Mouse (Mus musculus) thymus, postnatal 0 days (tissue): ENCODE data around the gene Gm9970. TPM values are rescaled to one million over a fixed set of nuclear protein-coding genes. Genes with fewer than 3 reads are reported as not detected.
A peak's percentile ranks its signal among the peaks of the same experiment; 100 is the strongest.

Experiments
- DNase-seq: peaks from one replicate; pipeline ENCODE4 v3.0.0-alpha.2; 2015; ENCODE audit warnings: low spot score
- polyA plus RNA-seq: library from polyadenylated mRNA; unstranded; fragments of >200 nt; fragmentation: Nextera tagmentation; extraction: Ambion mirVana; gene quantifications from 2 replicates; pipeline ENCODE4 v1.2.1, GENCODE M21; 2015

The Gm9970 gene
- polyA plus RNA-seq, 1 experiment from 2014 or later: 0.64 TPM

DNA sequence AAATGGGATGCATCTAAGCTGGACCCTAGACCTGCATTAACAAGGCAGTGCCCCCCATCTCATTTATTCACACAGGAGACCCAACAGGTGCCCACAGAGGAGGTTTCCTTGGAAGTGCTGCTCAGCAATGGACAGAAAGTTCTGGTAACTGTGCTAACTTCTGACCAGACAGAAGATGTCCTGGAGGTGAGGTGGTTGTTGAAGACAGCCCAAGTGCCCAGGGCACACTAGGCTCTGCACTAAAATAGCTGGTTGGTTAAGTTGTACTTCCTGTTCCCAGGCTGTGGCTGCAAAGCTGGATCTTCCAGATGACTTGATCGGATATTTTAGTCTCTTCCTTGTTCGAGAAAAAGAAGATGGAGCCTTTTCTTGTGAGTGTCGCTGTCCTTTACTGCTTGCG, 45.4 kb downstream of the Gm9970 start:
- no peak for DNase-seq

DNA sequence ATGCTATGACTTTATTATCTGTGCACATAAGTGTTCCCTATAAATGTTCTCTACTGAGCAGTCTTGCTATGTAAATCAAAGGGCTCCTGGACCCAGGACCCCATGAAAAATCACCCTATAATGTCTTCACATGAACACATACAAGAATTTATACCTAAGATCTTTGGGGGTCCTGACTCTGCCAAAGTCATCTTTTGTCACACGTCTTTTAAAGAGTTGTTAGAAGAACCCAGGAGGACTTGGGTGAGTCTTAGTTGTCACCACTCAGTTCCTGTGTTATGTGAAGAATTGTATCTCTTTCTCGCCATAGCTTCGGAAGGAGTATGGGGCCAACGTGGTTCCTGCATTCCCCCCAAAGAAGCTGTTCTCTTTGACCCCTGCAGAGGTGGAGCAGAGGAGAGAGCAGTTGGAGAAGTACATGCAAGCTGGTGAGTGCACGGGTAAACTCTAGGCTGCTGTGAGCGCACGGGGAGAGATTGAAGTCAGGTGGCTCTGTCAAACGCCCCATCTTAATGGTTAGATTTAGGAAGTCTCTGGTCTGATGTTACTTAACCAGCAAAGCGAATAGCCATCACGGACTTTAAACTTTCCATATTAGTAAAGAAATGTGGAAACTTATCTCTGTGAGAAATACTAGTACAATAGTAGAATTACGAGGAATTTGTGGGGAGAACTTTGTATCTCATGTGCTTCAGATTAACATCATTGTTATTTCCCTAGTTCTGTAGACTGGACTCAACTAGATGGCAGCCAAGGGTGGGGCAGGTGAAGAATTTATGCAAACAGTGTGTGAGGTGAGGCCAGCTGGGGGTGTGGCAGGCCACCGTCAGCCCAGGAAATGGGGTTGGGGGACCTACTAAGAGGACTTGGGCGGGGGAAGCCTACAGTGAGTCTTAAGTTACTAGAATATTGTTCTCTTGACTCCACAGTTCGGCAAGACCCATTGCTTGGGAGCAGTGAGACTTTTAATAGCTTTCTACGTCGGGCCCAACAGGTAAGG, 46.2 kb downstream of the Gm9970 start:
- DNase-seq: no peak

DNA sequence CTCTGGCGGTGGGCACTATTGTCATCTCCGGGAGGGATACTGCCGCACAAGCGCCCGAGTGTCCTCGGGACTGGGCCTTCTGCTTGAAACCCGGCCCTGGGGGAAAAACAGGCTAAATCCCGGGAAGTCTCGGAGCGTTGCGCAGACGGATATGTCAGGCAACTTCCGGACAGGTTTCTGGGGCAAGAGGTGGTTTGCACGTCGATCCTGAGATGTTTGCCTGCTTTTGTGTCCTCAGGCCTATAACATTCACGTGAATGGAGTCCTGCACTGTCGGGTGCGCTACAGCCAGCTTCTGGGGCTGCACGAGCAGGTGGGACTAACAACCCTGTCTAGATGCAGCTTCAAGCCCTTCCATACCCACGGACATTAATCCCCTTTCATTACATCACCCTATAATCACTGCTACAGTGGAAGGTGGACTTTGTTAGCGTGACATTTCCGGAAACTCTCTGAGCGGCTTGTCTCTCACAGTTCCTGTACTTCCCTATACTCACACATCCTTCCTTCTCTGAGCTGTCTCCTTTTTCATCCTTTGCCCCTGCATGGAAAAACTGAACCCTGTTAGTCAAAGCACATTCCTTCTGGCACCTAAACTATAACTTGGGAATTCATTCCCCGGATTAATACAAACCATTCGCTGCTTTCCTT, 47.3 kb downstream of the Gm9970 start:
- no peak for DNase-seq

DNA sequence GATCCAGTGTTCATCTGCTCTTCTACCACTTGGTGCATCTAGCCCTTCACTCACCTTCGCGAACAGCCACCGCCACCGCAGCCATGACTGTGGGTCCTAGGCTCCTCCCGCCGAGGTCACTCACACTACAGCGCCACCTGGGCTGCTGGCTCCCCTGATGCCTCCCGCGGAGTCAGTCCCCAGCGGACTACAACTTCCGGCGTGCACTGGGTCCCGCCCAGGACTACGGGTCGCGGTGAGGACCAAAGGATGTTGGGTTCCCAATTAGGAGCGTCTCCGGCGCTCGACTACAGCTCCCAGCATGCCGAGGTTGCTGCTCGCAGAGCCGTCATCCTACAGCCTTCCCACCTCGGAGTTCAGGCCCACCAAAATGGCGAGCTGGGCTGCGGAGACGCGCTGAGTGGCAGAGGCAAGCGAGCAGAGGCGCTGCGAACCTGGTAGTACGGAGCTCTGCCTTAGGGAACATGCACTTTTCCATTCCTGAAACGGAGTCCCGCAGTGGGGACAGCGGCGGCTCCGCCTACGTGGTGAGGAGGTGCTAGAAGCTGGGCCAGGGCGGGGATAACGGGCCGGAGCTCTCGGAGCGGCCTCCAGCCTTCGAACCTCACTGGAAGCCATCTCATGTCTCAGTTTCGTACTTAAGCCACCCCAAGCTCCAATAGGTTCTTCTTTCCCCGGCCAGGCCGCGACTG, 47.9 kb downstream of the Gm9970 start, which contains the start of the genes Snx17 and Eif2b4:
Gene Snx17 (plus strand): TSS at position 289 of the 692 bp plus-strand sequence.
Gene Eif2b4 (minus strand): TSS at position 492 of the 692 bp plus-strand sequence.
- peak; percentile 99 for DNase-seq

- no peak for DNase-seq
Observed at GRCm38 (mm10) chr5:31192045-31192938, 48.7 kb downstream of the Gm9970 start.

Other genes starting within 250 kb of the Gm9970 start
- gene Atraid, start 192.9 kb downstream of the Gm9970 start, polyA plus RNA-seq: 123 and 132 TPM in 2 replicates
- gene Slc5a6, start 192.3 kb downstream of the Gm9970 start, polyA plus RNA-seq: 7.0 and 8.7 TPM in 2 replicates
- gene Cad, start 186.5 kb downstream of the Gm9970 start, polyA plus RNA-seq: 15.3 and 16.8 TPM in 2 replicates
- gene Dnajc5g, start 134.9 kb downstream of the Gm9970 start, polyA plus RNA-seq: not detected in 2 replicates
- gene Slc30a3, start 133.0 kb downstream of the Gm9970 start, polyA plus RNA-seq: 0.07 and 0.30 TPM in 2 replicates
- 0.14 and 0.16 TPM in 2 replicates for gene Trim54, start 124.5 kb downstream of the Gm9970 start, polyA plus RNA-seq
- gene Ucn, start 102.4 kb downstream of the Gm9970 start, polyA plus RNA-seq: not detected in 2 replicates
- 17.1 and 21.9 TPM in 2 replicates for gene Mpv17, start 87.0 kb downstream of the Gm9970 start, polyA plus RNA-seq
- 0.57 and 0.88 TPM in 2 replicates for gene Gm29609, start 61.3 kb downstream of the Gm9970 start, polyA plus RNA-seq
- 46.1 and 47.2 TPM in 2 replicates for gene Gtf3c2, start 61.1 kb downstream of the Gm9970 start, polyA plus RNA-seq
- 126 and 144 TPM in 2 replicates for gene Snx17, start 48.0 kb downstream of the Gm9970 start, polyA plus RNA-seq
- gene Eif2b4, start 47.8 kb downstream of the Gm9970 start, polyA plus RNA-seq: 73.6 and 80.4 TPM in 2 replicates
- gene Zfp513, start 38.9 kb downstream of the Gm9970 start, polyA plus RNA-seq: 7.0 TPM in 2 replicates
- 131 and 140 TPM in 2 replicates for gene Ppm1g, start 20.5 kb downstream of the Gm9970 start, polyA plus RNA-seq
- 109 and 116 TPM in 2 replicates for gene Nrbp1, start 368 bp downstream of the Gm9970 start, polyA plus RNA-seq
- 21.8 and 23.9 TPM in 2 replicates for gene Krtcap3, start 10.5 kb upstream of the Gm9970 start, polyA plus RNA-seq
- 10.6 and 12.9 TPM in 2 replicates for gene Ift172, start 49.9 kb upstream of the Gm9970 start, polyA plus RNA-seq
- gene Fndc4, start 54.8 kb upstream of the Gm9970 start, polyA plus RNA-seq: 2.0 and 2.5 TPM in 2 replicates
- gene Gckr, start 56.2 kb upstream of the Gm9970 start, polyA plus RNA-seq: 0.04 and 0.06 TPM in 2 replicates
- gene Zfp512, start 211.2 kb upstream of the Gm9970 start, polyA plus RNA-seq: 33.2 and 43.4 TPM in 2 replicates
- 0.09 and 0.16 TPM in 2 replicates for gene 4930548H24Rik, start 244.5 kb upstream of the Gm9970 start, polyA plus RNA-seq